Mouse (Mus musculus): Measurements from ENCODE around the gene Pla2g4e.

DNA sequence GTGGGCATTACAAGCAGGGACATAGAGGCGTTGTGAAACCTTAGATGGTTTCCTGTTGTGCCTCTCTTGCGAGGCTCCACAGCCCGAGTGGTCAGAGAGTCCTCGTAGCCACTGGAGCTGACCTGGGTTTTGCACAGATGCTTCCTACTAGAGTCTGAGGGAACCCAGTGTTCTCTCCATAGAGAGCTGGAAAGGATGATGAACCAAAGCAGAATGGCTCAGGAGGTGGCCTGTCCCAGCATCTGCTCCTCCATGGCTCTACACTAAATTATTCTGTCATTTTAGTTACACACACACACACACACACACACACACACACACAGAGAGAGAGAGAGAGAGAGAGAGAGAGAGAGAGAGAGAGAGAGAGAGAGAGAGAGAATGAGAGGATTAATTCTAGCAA lies 40.5 kb upstream of the Pla2g4e start:
- TF ChIP-seq CTCF (IDR thresholded peaks at IDR 0.05; ENCODE audit: extremely low read depth, insufficient read depth, low read length) (no peak), POLR2A (IDR thresholded peaks at IDR 0.05; ENCODE audit: extremely low read depth, insufficient read depth, low read length) (no peak)
